Mouse (Mus musculus) midbrain, embryonic 16.5 days (tissue): ENCODE measurements around the gene Map4k4. TPM values are rescaled to one million over a fixed set of nuclear protein-coding genes. Genes with fewer than 3 reads are reported as not detected.

Source experiments
- ATAC-seq: fragments of 200-750 bp; cut with Nextera tagmentation; 2 replicates; pipeline ENCODE4 v1.8.0; 2017; ENCODE audit warnings: moderate TSS enrichment
- H3K27ac ChIP-seq: fragments of 300-500 bp; sonication (generic); 2 replicates; pipeline ENCODE4 v1.5.1; 2014; ENCODE audit warnings: mild to moderate bottlenecking, low read length, mixed read lengths
- H3K27me3 ChIP-seq: fragments of 300-500 bp; sonication (generic); 2 replicates; pipeline ENCODE4 v1.6.1; 2014; ENCODE audit warnings: low read depth, low read length, mixed read lengths; ENCODE audit not compliant: control insufficient read depth, insufficient read depth
- H3K36me3 ChIP-seq: fragments of 300-500 bp; sonication (generic); 2 replicates; pipeline ENCODE4 v1.6.1; 2014; ENCODE audit warnings: mild to moderate bottlenecking, low read length, moderate library complexity, mixed read lengths; ENCODE audit not compliant: control insufficient read depth, insufficient read depth
- H3K4me1 ChIP-seq: fragments of 300-500 bp; sonication (generic); 2 replicates; pipeline ENCODE4 v1.6.1; 2014; ENCODE audit warnings: mild to moderate bottlenecking, low read length, mixed read lengths; ENCODE audit not compliant: control insufficient read depth, insufficient read depth
- H3K4me2 ChIP-seq: fragments of 300-500 bp; sonication (generic); 2 replicates; pipeline ENCODE4 v1.6.1; 2014; ENCODE audit warnings: mild to moderate bottlenecking, low read length, mixed read lengths
- H3K4me3 ChIP-seq: fragments of 300-500 bp; sonication (generic); 2 replicates; pipeline ENCODE4 v1.5.1; 2014; ENCODE audit warnings: low read depth, mild to moderate bottlenecking, low read length, moderate library complexity, mixed read lengths
- H3K9ac ChIP-seq: fragments of 300-500 bp; sonication (generic); 2 replicates; pipeline ENCODE4 v1.6.1; 2014; ENCODE audit warnings: low read depth, low read length, mixed read lengths
- H3K9me3 ChIP-seq: fragments of 300-500 bp; sonication (generic); replicated peaks from 2 replicates; pipeline ENCODE4 v1.6.1; 2014; ENCODE audit warnings: mild to moderate bottlenecking, low read length, mixed read lengths; ENCODE audit not compliant: control insufficient read depth, poor library complexity, severe bottlenecking
- WGBS: fragments of 180-500 bp; shearing (Covaris S2); extraction: QIAGEN DNeasy Blood & Tissue Kit; methylation state at CpG from one replicate; pipeline ENCODE4 v1.1.7; 2014; 5-methylcytosine and 5-hydroxymethylcytosine counted together
- polyA plus RNA-seq: library from polyadenylated mRNA; unstranded; fragments of >200 nt; fragmentation: Nextera tagmentation; extraction: Ambion mirVana; gene quantifications from 2 replicates; pipeline ENCODE4 v1.2.1, GENCODE M21; 2015

Map4k4 gene
- polyA plus RNA-seq = 31.4 and 38.4 TPM in 2 replicates

GRCm38 (mm10) chr1:39900181-39901005 lies at the start of gene Map4k4:
Gene Map4k4, plus strand, starts transcription at chr1:39900913.
- peak; percentile 84 for ATAC-seq
- 1% methylated on average over 50 of the region's 97 CpGs for WGBS
- peak within 1 kb of the TSS; percentile 85 for H3K4me2 ChIP-seq
- peak within 1 kb of the TSS; percentile 91 for H3K4me3 ChIP-seq
- H3K4me1 ChIP-seq = peaks cover 33% of the 10 kb centered on the region
- H3K36me3 ChIP-seq = no peaks in the 10 kb centered on the region
- peak within 1 kb of the TSS; percentile 100 for H3K27ac ChIP-seq
- H3K9ac ChIP-seq = peak within 1 kb of the TSS; percentile 100
- H3K9me3 ChIP-seq = no peaks in the 10 kb centered on the region
- H3K27me3 ChIP-seq = no peaks in the 10 kb centered on the region

- H3K36me3 ChIP-seq = no peaks in the 10 kb centered on the region
- 91% methylated on average over 6 of the region's 6 CpGs for WGBS
- ATAC-seq = no peak
- H3K9ac ChIP-seq = no peak overlapping the region
- H3K4me2 ChIP-seq = no peak overlapping the region
- H3K9me3 ChIP-seq = no peaks in the 10 kb centered on the region
- H3K4me3 ChIP-seq = no peak overlapping the region
- no peaks in the 10 kb centered on the region for H3K27me3 ChIP-seq
- H3K27ac ChIP-seq = no peak overlapping the region
- no peaks in the 10 kb centered on the region for H3K4me1 ChIP-seq
Observed at GRCm38 (mm10) chr1:39855949-39856348, 44.8 kb upstream of the Map4k4 start.

- Histone ChIP-seq H3K4me1 (no peaks in the 10 kb centered on the region), H3K36me3 (no peaks in the 10 kb centered on the region), H3K9ac (no peak overlapping the region), H3K27me3 (no peaks in the 10 kb centered on the region), H3K4me2 (no peak overlapping the region), H3K9me3 (no peaks in the 10 kb centered on the region), H3K27ac (no peak overlapping the region), H3K4me3 (no peak overlapping the region)
- 88% methylated on average over 7 of the region's 7 CpGs for WGBS
- no peak for ATAC-seq
Observed at GRCm38 (mm10) chr1:39856795-39857447, 43.8 kb upstream of the Map4k4 start.

DNA sequence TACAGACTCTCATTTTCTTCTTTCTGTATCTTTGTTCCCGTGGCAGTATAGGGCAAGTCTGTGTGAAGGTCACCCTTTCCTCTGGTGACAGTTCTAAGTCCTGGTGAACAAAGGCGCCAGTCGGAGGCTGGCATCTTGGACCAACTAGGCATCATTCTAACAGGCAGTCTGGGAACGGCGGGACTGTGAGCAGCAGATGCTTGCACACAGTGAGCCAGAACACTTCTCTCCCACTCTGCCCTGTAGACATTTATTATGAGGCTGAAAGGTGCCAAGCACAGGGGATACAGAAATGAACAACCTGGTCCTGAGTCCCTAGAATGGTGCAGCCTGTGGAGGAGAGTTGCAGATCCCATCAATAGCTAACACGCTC lies 43.3 kb upstream of the Map4k4 start:
- H3K27me3 ChIP-seq = no peaks in the 10 kb centered on the region

DNA sequence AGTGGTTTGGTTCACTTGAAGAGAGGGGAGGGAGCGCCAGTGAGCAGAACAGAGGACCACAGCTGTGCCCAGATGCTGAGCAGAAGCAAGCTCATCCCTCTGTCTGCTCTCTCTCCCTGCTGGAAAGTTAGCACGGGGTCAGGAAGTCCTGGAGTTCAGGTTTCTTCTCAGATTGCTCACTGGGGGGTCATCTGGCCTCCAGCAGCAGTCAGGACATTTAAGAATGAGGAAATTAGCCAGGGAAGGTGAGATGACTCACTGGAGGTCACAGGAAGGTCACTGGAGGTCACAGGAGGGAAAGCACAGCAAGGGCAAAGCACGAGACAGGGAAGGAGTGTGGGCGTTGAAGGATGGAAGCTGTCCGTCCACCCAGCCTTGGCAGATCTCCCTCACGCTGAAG lies 41.5 kb upstream of the Map4k4 start:
- 52% methylated on average over 6 of the region's 6 CpGs for WGBS

More for the DNA sequence above, 43.3 kb upstream of the Map4k4 start:
- H3K36me3 ChIP-seq = no peaks in the 10 kb centered on the region
- ATAC-seq = no peak
- 83% methylated on average over 6 of the region's 6 CpGs for WGBS
- no peak overlapping the region for H3K4me3 ChIP-seq
- no peak overlapping the region for H3K27ac ChIP-seq
- H3K9me3 ChIP-seq = no peaks in the 10 kb centered on the region
- H3K4me1 ChIP-seq = no peaks in the 10 kb centered on the region
- no peak overlapping the region for H3K4me2 ChIP-seq
- H3K9ac ChIP-seq = no peak overlapping the region

GRCm38 (mm10) chr1:39866367-39867141 lies 34.2 kb upstream of the Map4k4 start:
- no peaks in the 10 kb centered on the region for H3K9me3 ChIP-seq
- WGBS = 95% methylated on average over 9 of the region's 9 CpGs
- H3K4me2 ChIP-seq = no peak overlapping the region
- ATAC-seq = no peak
- no peaks in the 10 kb centered on the region for H3K36me3 ChIP-seq
- H3K9ac ChIP-seq = no peak overlapping the region
- no peak overlapping the region for H3K4me3 ChIP-seq
- no peaks in the 10 kb centered on the region; the same call in 1 of the 2 replicates for H3K4me1 ChIP-seq
- no peak overlapping the region for H3K27ac ChIP-seq
- no peaks in the 10 kb centered on the region for H3K27me3 ChIP-seq

More for the DNA sequence above, 41.5 kb upstream of the Map4k4 start:
- no peak overlapping the region for H3K4me2 ChIP-seq
- no peak overlapping the region for H3K9ac ChIP-seq
- no peak overlapping the region for H3K4me3 ChIP-seq
- ATAC-seq = no peak
- H3K27me3 ChIP-seq = no peaks in the 10 kb centered on the region
- no peaks in the 10 kb centered on the region for H3K9me3 ChIP-seq
- H3K27ac ChIP-seq = no peak overlapping the region
- no peaks in the 10 kb centered on the region for H3K4me1 ChIP-seq
- no peaks in the 10 kb centered on the region for H3K36me3 ChIP-seq

- 85% methylated on average over 7 of the region's 7 CpGs for WGBS
Observed at GRCm38 (mm10) chr1:39867142-39867525, 33.6 kb upstream of the Map4k4 start.

DNA sequence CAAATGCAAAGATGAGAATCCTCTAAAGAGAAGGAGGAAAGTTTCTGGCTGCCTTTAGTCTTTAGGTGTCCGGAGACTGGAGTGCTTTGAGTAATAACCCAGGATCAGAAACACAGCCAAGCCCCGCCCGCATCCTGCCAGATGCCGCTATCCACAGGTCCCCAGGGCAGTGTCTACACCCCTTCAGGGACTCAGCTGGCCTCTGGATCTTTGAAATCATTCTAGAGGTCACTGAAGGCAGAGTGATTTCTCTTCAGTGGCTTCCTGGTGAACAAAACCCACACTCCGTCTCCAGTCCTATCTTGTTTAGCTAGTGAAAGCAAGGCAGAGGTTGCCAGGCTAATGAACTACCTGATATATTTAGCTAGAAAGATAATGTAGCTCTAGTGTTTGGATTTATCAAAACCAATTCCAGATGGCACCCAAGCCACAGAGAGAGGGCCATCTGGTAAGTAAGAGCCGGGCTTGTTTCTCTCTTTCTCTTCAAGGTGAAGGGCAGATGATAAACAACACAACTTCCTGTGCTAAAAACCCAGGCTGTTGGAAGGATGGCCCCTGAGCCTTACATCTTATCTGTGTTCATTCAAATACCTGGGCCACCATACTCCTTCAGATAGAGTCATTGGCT lies 32.6 kb upstream of the Map4k4 start:
- Histone ChIP-seq H3K27me3 (no peaks in the 10 kb centered on the region), H3K4me2 (no peak overlapping the region), H3K4me1 (no peaks in the 10 kb centered on the region; the same call in 1 of the 2 replicates), H3K9ac (no peak overlapping the region), H3K27ac (no peak overlapping the region), H3K4me3 (no peak overlapping the region), H3K36me3 (no peaks in the 10 kb centered on the region), H3K9me3 (no peaks in the 10 kb centered on the region)
- 56% methylated on average over 6 of the region's 6 CpGs for WGBS
- ATAC-seq = no peak

More at GRCm38 (mm10) chr1:39867142-39867525, 33.6 kb upstream of the Map4k4 start:
- no peak for ATAC-seq
- Histone ChIP-seq H3K27ac (no peak overlapping the region), H3K4me1 (no peaks in the 10 kb centered on the region; the same call in 1 of the 2 replicates), H3K27me3 (no peaks in the 10 kb centered on the region), H3K4me2 (no peak overlapping the region), H3K4me3 (no peak overlapping the region), H3K9me3 (no peaks in the 10 kb centered on the region), H3K36me3 (no peaks in the 10 kb centered on the region), H3K9ac (no peak overlapping the region)
